Mouse (Mus musculus) G1E (cell line): ENCODE measurements around the gene Stat5b.

ENCODE experiments used
- CTCF ChIP-seq: IDR thresholded peaks from 2 replicates; pipeline ENCODE4 v1.5.1; 2012; ENCODE audit warnings: low read depth, low read length, inconsistent platforms, mixed read lengths
- GATA1 ChIP-seq: IDR thresholded peaks from 2 replicates; pipeline ENCODE4 v1.6.1; 2012; ENCODE audit warnings: borderline replicate concordance, low read length, inconsistent platforms, mixed read lengths

GRCm38 (mm10) chr11:100789702-100790101 lies 60.8 kb downstream of the Stat5b start:
- no peak for TF ChIP-seq GATA1
- TF ChIP-seq CTCF = no peak
